Mouse (Mus musculus) thymus, adult 2 months (tissue): ENCODE measurements around the gene Ppp1r15b. TPM values are rescaled to one million over a fixed set of nuclear protein-coding genes. Genes with fewer than 3 reads are reported as not detected.

Source experiments
- DNase-seq: peaks from one replicate; pipeline ENCODE4 v3.0.0; 2021
- H3K27ac ChIP-seq: fragments of 200-500 bp; 2 replicates; pipeline ENCODE4 v1.5.1; 2012; ENCODE audit warnings: low read length, control low read depth; ENCODE audit not compliant: control insufficient read depth, insufficient read depth
- H3K27me3 ChIP-seq: fragments of 200-500 bp; 2 replicates; pipeline ENCODE4 v1.6.1; 2012; ENCODE audit warnings: mild to moderate bottlenecking, low read length, moderate library complexity, mixed read lengths; ENCODE audit not compliant: control insufficient read depth, insufficient read depth
- H3K36me3 ChIP-seq: fragments of 200-500 bp; 2 replicates; pipeline ENCODE4 v1.6.1; 2012; ENCODE audit warnings: mild to moderate bottlenecking, low read length, moderate library complexity; ENCODE audit not compliant: control insufficient read depth, insufficient read depth
- H3K4me1 ChIP-seq: fragments of 200-500 bp; replicated peaks from 2 replicates; pipeline ENCODE4 v1.6.1; 2012; ENCODE audit warnings: low read length; ENCODE audit not compliant: control insufficient read depth, insufficient read depth
- H3K4me3 ChIP-seq: fragments of 200-500 bp; 2 replicates; pipeline ENCODE4 v1.5.1; 2012; ENCODE audit warnings: mild to moderate bottlenecking, low read length, control low read depth, moderate library complexity; ENCODE audit not compliant: control insufficient read depth, insufficient read depth
- CTCF ChIP-seq: fragments of 200-500 bp; IDR thresholded peaks from 2 replicates; pipeline ENCODE4 v1.5.1; 2012; ENCODE audit warnings: mild to moderate bottlenecking, control low read depth, low read length, moderate library complexity, borderline replicate concordance; ENCODE audit not compliant: control insufficient read depth, poor library complexity, insufficient read depth; ENCODE audit errors: extremely low read depth
- POLR2A ChIP-seq: fragments of 200-500 bp; IDR thresholded peaks from 2 replicates; pipeline ENCODE4 v1.6.1; 2012; ENCODE audit warnings: mild to moderate bottlenecking, low read length, control low read depth, moderate library complexity; ENCODE audit not compliant: control insufficient read depth, poor library complexity, insufficient read depth; ENCODE audit errors: extremely low read depth
- WGBS: fragments of 180-500 bp; shearing (Covaris S2); methylation state at CpG from one replicate; pipeline ENCODE4 v1.1.7; 2018; 5-methylcytosine and 5-hydroxymethylcytosine counted together
- polyA plus RNA-seq: library from polyadenylated mRNA; depleted of rRNA; stranded (reverse); fragments of >200 nt; gene quantifications from 2 replicates; pipeline ENCODE4 v1.2.3, GENCODE M21; 2012

Gene Ppp1r15b
- polyA plus RNA-seq, 1 experiment, result 45.8 TPM

GRCm38 (mm10) chr1:133087206-133087905, 43.6 kb upstream of the Ppp1r15b start:
- Histone ChIP-seq H3K27me3 (no peaks in the 10 kb centered on the region), H3K4me3 (no peak overlapping the region), H3K4me1 (no peaks in the 10 kb centered on the region), H3K27ac (no peak overlapping the region), H3K36me3 (no peaks in the 10 kb centered on the region)
- peak; percentile 53 for DNase-seq
- 64% methylated on average over 7 of the region's 7 CpGs for WGBS
- TF ChIP-seq POLR2A, result no peak
- TF ChIP-seq CTCF, result no peak

- 96% methylated on average over 10 of the region's 10 CpGs for WGBS
- no peak for DNase-seq
- H3K4me1 ChIP-seq, result no peaks in the 10 kb centered on the region
Observed at GRCm38 (mm10) chr1:133088196-133088595, 42.7 kb upstream of the Ppp1r15b start.

GRCm38 (mm10) chr1:133089415-133089814, 41.5 kb upstream of the Ppp1r15b start:
- 98% methylated on average over 4 of the region's 4 CpGs for WGBS
- Histone ChIP-seq H3K4me3 (no peak overlapping the region), H3K27me3 (no peaks in the 10 kb centered on the region), H3K4me1 (no peaks in the 10 kb centered on the region), H3K36me3 (no peaks in the 10 kb centered on the region), H3K27ac (no peak overlapping the region)
- DNase-seq, result no peak
- TF ChIP-seq CTCF (no peak), POLR2A (no peak)

More at GRCm38 (mm10) chr1:133088196-133088595, 42.7 kb upstream of the Ppp1r15b start:
- Histone ChIP-seq H3K27me3 (no peaks in the 10 kb centered on the region), H3K4me3 (no peak overlapping the region), H3K36me3 (no peaks in the 10 kb centered on the region), H3K27ac (no peak overlapping the region)
- TF ChIP-seq POLR2A (no peak), CTCF (no peak)

GRCm38 (mm10) chr1:133090641-133091040, 40.3 kb upstream of the Ppp1r15b start:
- Histone ChIP-seq H3K4me3 (no peak overlapping the region), H3K27ac (no peak overlapping the region), H3K36me3 (no peaks in the 10 kb centered on the region), H3K27me3 (no peaks in the 10 kb centered on the region), H3K4me1 (no peaks in the 10 kb centered on the region)
- TF ChIP-seq POLR2A (no peak), CTCF (no peak)
- no peak for DNase-seq
- WGBS, result 96% methylated on average over 6 of the region's 6 CpGs

- Histone ChIP-seq H3K27ac (no peak overlapping the region), H3K36me3 (no peaks in the 10 kb centered on the region), H3K27me3 (no peaks in the 10 kb centered on the region), H3K4me1 (no peaks in the 10 kb centered on the region), H3K4me3 (no peak overlapping the region)
- no peak for DNase-seq
- TF ChIP-seq POLR2A, result no peak
- 95% methylated on average over 8 of the region's 8 CpGs for whole genome bisulfite sequencing
Observed at GRCm38 (mm10) chr1:133091483-133091882, 39.5 kb upstream of the Ppp1r15b start.

- no peak for DNase-seq
- Histone ChIP-seq H3K4me3 (no peak overlapping the region), H3K36me3 (no peaks in the 10 kb centered on the region), H3K4me1 (no peaks in the 10 kb centered on the region; the same call in 1 of the 2 replicates), H3K27ac (no peak overlapping the region), H3K27me3 (no peaks in the 10 kb centered on the region)
- WGBS, result 93% methylated on average over 7 of the region's 7 CpGs
- no peak for TF ChIP-seq POLR2A
- TF ChIP-seq CTCF, result no peak
Observed at GRCm38 (mm10) chr1:133093719-133094118, 37.2 kb upstream of the Ppp1r15b start.

- TF ChIP-seq POLR2A (no peak), CTCF (peak; percentile 90; the same call in 1 of the 2 replicates)
- Histone ChIP-seq H3K27me3 (no peaks in the 10 kb centered on the region), H3K4me3 (no peak overlapping the region), H3K27ac (no peak overlapping the region), H3K36me3 (no peaks in the 10 kb centered on the region), H3K4me1 (no peaks in the 10 kb centered on the region; the same call in 1 of the 2 replicates)
- 53% methylated on average over 17 of the region's 17 CpGs for WGBS
- peak; percentile 72 for DNase-seq
Observed at GRCm38 (mm10) chr1:133100980-133101798, 29.8 kb upstream of the Ppp1r15b start.
